Mouse (Mus musculus) liver, embryonic 15.5 days (tissue): ENCODE data around the gene E330017A01Rik. TPM values are rescaled to one million over a fixed set of nuclear protein-coding genes. Genes with fewer than 3 reads are reported as not detected.

ENCODE experiments used
- ATAC-seq: fragments of 200-750 bp; cut with Nextera tagmentation; 2 replicates; pipeline ENCODE4 v1.8.0; 2017; ENCODE audit warnings: moderate number of reproducible peaks, mild to moderate bottlenecking, moderate library complexity; ENCODE audit not compliant: insufficient read depth
- H3K27ac ChIP-seq: fragments of 300-500 bp; sonication (generic); replicated peaks from 2 replicates; pipeline ENCODE4 v1.5.1; 2015; ENCODE audit warnings: mild to moderate bottlenecking, inconsistent platforms
- H3K27me3 ChIP-seq: fragments of 300-500 bp; sonication (generic); 2 replicates; pipeline ENCODE4 v1.6.1; 2015; ENCODE audit warnings: mild to moderate bottlenecking, inconsistent platforms
- H3K36me3 ChIP-seq: fragments of 300-500 bp; sonication (generic); replicated peaks from 2 replicates; pipeline ENCODE4 v1.6.1; 2015; ENCODE audit warnings: moderate library complexity, mild to moderate bottlenecking, inconsistent platforms
- H3K4me1 ChIP-seq: fragments of 300-500 bp; sonication (generic); replicated peaks from 2 replicates; pipeline ENCODE4 v1.6.1; 2015; ENCODE audit warnings: inconsistent platforms
- H3K4me2 ChIP-seq: fragments of 300-500 bp; sonication (generic); 2 replicates; pipeline ENCODE4 v1.6.1; 2015; ENCODE audit warnings: moderate library complexity, mild to moderate bottlenecking, inconsistent platforms
- H3K4me3 ChIP-seq: fragments of 300-500 bp; sonication (generic); replicated peaks from 2 replicates; pipeline ENCODE4 v1.5.1; 2015; ENCODE audit warnings: mild to moderate bottlenecking, inconsistent platforms
- H3K9ac ChIP-seq: fragments of 300-500 bp; sonication (generic); 2 replicates; pipeline ENCODE4 v1.6.1; 2015; ENCODE audit warnings: moderate library complexity, mild to moderate bottlenecking, inconsistent platforms
- H3K9me3 ChIP-seq: fragments of 300-500 bp; sonication (generic); replicated peaks from 2 replicates; pipeline ENCODE4 v1.6.1; 2016; ENCODE audit warnings: inconsistent platforms
- WGBS: fragments of 180-500 bp; shearing (Covaris S2); methylation state at CpG from one replicate; pipeline ENCODE4 v1.1.7; 2015; ENCODE audit warnings: mixed read lengths; ENCODE audit not compliant: insufficient replicate concordance; 5-methylcytosine and 5-hydroxymethylcytosine counted together
- polyA plus RNA-seq: library from polyadenylated mRNA; unstranded; fragments of >200 nt; fragmentation: Nextera tagmentation; extraction: Ambion mirVana; gene quantifications from 2 replicates; pipeline ENCODE4 v1.2.1, GENCODE M21; 2015

The E330017A01Rik gene
- polyA plus RNA-seq: not detected in 2 replicates

- 73% methylated on average over 3 of the region's 3 CpGs for WGBS
- no peak within 1 kb of the TSS for H3K4me3 ChIP-seq
- no peak within 1 kb of the TSS for H3K4me2 ChIP-seq
- no peaks in the 10 kb centered on the region for H3K36me3 ChIP-seq
- H3K4me1 ChIP-seq: peaks cover 15% of the 10 kb centered on the region
- H3K27me3 ChIP-seq: no peaks in the 10 kb centered on the region
- H3K9ac ChIP-seq: no peak within 1 kb of the TSS
- H3K9me3 ChIP-seq: no peaks in the 10 kb centered on the region
- no peak for ATAC-seq
- peak within 1 kb of the TSS; percentile 26 for H3K27ac ChIP-seq
Observed at GRCm38 (mm10) chr16:58638689-58639175, at the start of gene E330017A01Rik. Gene E330017A01Rik (minus strand): TSS chr16:58638739.

DNA sequence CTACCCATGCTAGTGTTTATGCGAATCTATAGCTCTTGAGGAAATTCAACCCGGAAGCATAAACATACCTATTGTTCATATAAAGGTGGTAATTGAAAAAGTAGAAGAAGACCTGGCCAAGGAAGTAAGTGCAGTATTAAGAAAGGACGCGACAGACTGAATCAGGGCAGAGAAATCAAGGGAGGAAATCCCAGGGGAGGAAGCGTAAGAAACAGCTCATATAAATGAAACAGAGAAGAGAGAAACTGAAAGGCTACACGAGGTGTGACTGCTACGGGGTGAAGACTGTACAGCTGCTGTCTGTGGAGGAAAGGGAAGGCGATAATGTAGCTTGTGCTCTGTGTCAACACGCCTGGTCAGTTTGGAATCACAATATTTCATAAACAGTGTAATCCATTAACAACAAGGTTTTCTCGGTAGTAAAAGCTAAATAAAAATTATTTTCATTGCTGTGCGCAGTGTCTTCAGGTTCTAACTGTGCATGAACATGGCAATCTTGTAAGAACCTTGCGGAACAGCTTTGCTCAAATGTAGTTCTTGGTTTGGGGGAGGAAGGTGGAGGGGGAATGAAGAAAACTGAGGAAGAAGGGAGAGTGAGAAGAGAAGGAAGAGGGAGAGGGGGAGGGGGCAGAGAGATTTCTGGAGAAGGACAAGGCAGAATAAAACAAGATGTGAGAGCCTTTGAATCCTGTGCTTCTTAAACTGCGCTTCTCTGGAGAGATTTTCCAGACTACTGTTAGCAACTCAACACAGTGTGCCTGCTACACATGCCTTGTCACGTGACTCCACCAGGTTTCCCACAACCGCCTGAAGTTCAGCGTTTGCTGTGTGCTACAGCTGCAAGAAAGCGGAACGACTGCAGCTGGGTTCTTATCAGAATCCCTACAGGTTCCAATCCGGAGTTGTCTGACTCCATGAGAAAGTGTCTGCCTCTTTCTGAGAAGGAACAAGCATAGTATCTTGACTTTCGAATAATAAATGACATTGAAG lies 47.3 kb upstream of the E330017A01Rik start:
- H3K4me1 ChIP-seq: 0 out of 2 replicates have a peak, but pooled peaks cover 18% of the 10 kb centered on the region
- no peaks in the 10 kb centered on the region for H3K27me3 ChIP-seq
- no peak overlapping the region for H3K27ac ChIP-seq
- H3K9ac ChIP-seq: no peak overlapping the region
- H3K4me3 ChIP-seq: no peak overlapping the region
- WGBS: 67% methylated on average over 20 of the region's 20 CpGs
- H3K9me3 ChIP-seq: no peaks in the 10 kb centered on the region
- H3K36me3 ChIP-seq: peaks cover 22% of the 10 kb centered on the region
- no peak for ATAC-seq
- H3K4me2 ChIP-seq: no peak overlapping the region

DNA sequence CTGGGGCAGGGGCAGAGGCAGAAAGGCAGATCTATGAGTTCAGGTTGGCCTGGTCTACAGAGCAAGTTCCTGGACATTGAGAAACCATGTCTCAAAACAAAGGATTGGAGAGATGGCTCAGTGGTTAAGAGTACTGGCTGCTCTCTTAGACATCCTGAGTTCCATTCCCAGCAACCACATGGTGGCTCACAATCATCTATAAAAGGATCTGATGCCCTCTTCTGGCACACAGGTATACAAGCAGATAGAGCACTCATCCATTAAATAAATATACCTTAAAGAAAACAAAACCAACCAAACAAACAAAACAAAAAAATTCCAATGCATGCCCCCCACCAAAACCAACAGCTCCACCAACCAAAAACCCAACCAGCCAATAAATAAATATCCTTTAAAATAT lies 46.0 kb upstream of the E330017A01Rik start:
- H3K4me3 ChIP-seq: no peak overlapping the region
- H3K36me3 ChIP-seq: peaks cover 30% of the 10 kb centered on the region
- H3K4me1 ChIP-seq: 0 out of 2 replicates have a peak, but pooled peaks cover 22% of the 10 kb centered on the region
- no peaks in the 10 kb centered on the region for H3K27me3 ChIP-seq
- H3K9ac ChIP-seq: no peak overlapping the region
- H3K4me2 ChIP-seq: no peak overlapping the region
- H3K9me3 ChIP-seq: no peaks in the 10 kb centered on the region
- H3K27ac ChIP-seq: peak overlapping the region; percentile 66
- ATAC-seq: peak; percentile 25; the same call in 1 of the 2 replicates

GRCm38 (mm10) chr16:58683911-58684310 lies 45.4 kb upstream of the E330017A01Rik start:
- no peaks in the 10 kb centered on the region for H3K9me3 ChIP-seq
- H3K36me3 ChIP-seq: peaks cover 34% of the 10 kb centered on the region
- H3K4me2 ChIP-seq: no peak overlapping the region
- WGBS: 80% methylated on average over 4 of the region's 4 CpGs
- H3K27me3 ChIP-seq: no peaks in the 10 kb centered on the region
- H3K27ac ChIP-seq: peak overlapping the region; percentile 66
- no peak overlapping the region for H3K4me3 ChIP-seq
- peaks cover 25% of the 10 kb centered on the region for H3K4me1 ChIP-seq
- H3K9ac ChIP-seq: no peak overlapping the region
- ATAC-seq: no peak

DNA sequence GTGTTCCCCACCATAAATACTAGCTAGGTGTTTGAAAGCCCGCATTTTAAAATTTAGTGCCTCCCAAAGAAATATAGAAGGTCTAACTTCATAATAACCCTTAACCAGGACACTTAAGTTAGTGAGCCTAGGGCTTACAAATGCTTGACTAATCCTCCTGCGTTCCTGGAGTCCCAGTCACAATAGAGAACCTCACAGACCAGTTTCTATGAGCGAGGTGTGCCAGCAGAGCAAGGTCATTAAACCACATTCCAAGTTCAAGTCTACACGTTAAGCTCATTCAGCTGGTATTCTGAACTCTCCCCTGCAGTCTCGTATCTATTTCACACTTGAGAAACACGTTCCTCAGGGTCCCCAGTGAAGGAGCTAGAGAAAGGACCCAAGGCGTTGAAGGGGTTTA lies 44.3 kb upstream of the E330017A01Rik start:
- H3K27me3 ChIP-seq: no peaks in the 10 kb centered on the region
- ATAC-seq: no peak
- no peak overlapping the region for H3K4me3 ChIP-seq
- no peak overlapping the region for H3K4me2 ChIP-seq
- 88% methylated on average over 7 of the region's 7 CpGs for WGBS
- H3K9ac ChIP-seq: no peak overlapping the region
- peak overlapping the region; percentile 66; the same call in 1 of the 2 replicates for H3K27ac ChIP-seq
- H3K36me3 ChIP-seq: peaks cover 43% of the 10 kb centered on the region
- no peaks in the 10 kb centered on the region for H3K9me3 ChIP-seq
- H3K4me1 ChIP-seq: peaks cover 33% of the 10 kb centered on the region

GRCm38 (mm10) chr16:58682046-58682445 lies 43.5 kb upstream of the E330017A01Rik start:
- H3K36me3 ChIP-seq: peaks cover 51% of the 10 kb centered on the region
- no peak overlapping the region for H3K9ac ChIP-seq
- H3K9me3 ChIP-seq: no peaks in the 10 kb centered on the region
- H3K4me1 ChIP-seq: peaks cover 41% of the 10 kb centered on the region
- peak overlapping the region; percentile 62 for H3K27ac ChIP-seq
- no peak for ATAC-seq
- H3K4me2 ChIP-seq: no peak overlapping the region
- no peak overlapping the region for H3K4me3 ChIP-seq
- H3K27me3 ChIP-seq: no peaks in the 10 kb centered on the region
- 86% methylated on average over 6 of the region's 6 CpGs for WGBS

DNA sequence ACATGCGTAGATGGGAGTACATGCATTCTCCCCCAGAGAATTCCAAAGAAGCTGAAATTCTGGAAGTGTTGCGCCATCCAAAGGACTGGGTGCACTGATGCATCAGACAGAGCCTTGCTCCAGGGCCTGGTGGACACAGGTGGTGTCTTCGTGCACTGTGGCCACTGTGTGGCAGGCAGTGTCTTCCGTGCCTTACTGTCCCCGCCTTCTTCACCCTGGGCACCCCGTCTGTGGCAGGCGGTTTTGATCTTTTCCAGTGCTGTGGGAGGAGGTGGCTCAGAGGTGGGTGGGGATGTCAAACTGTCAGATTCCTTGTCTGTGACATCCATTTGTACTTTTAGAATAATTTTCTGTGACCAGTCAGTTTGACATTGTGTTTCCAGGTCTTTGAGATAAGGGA lies 40.1 kb upstream of the E330017A01Rik start:
- Histone ChIP-seq H3K4me2 (peak overlapping the region; percentile 21), H3K27me3 (no peaks in the 10 kb centered on the region), H3K4me3 (peak overlapping the region; percentile 21), H3K36me3 (peaks cover 84% of the 10 kb centered on the region), H3K27ac (peak overlapping the region; percentile 59), H3K4me1 (peaks cover 65% of the 10 kb centered on the region), H3K9me3 (no peaks in the 10 kb centered on the region), H3K9ac (no peak overlapping the region)
- ATAC-seq: no peak
- 49% methylated on average over 7 of the region's 7 CpGs for WGBS

DNA sequence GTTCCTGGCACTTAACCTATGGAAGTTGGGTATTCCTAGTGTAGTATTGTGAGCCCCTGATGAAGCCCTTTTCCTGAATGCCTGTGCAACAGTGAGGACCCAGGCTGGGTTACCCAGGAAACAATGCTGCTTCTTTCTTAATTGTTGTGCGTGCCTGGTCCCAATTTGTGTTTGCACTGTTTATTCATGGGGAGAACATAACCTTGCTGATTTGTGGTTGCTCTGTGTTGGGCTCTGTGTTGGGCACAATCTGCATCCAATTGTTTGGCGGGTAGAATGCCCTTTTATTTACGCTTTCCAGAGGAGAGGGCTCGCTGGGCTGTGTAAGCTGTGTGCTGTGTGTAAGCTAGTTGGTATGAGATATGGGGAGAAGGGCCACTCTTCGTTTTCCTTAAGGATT lies 39.0 kb upstream of the E330017A01Rik start:
- Histone ChIP-seq H3K9me3 (no peaks in the 10 kb centered on the region), H3K27me3 (no peaks in the 10 kb centered on the region), H3K27ac (peak overlapping the region; percentile 45), H3K4me1 (peaks cover 71% of the 10 kb centered on the region), H3K4me2 (peak overlapping the region; percentile 67), H3K4me3 (peak overlapping the region; percentile 23), H3K9ac (peak overlapping the region; percentile 3; the same call in 1 of the 2 replicates), H3K36me3 (peaks cover 88% of the 10 kb centered on the region)
- WGBS: 89% methylated on average over 5 of the region's 5 CpGs
- no peak for ATAC-seq

GRCm38 (mm10) chr16:58676633-58677032 lies 38.1 kb upstream of the E330017A01Rik start:
- Histone ChIP-seq H3K4me2 (peak overlapping the region; percentile 67), H3K4me3 (peak overlapping the region; percentile 46), H3K27ac (peak overlapping the region; percentile 78), H3K4me1 (peaks cover 65% of the 10 kb centered on the region), H3K9ac (peak overlapping the region; percentile 51), H3K9me3 (no peaks in the 10 kb centered on the region), H3K36me3 (peaks cover 86% of the 10 kb centered on the region), H3K27me3 (no peaks in the 10 kb centered on the region)
- peak; percentile 57 for ATAC-seq
- 36% methylated on average over 3 of the region's 3 CpGs for WGBS

DNA sequence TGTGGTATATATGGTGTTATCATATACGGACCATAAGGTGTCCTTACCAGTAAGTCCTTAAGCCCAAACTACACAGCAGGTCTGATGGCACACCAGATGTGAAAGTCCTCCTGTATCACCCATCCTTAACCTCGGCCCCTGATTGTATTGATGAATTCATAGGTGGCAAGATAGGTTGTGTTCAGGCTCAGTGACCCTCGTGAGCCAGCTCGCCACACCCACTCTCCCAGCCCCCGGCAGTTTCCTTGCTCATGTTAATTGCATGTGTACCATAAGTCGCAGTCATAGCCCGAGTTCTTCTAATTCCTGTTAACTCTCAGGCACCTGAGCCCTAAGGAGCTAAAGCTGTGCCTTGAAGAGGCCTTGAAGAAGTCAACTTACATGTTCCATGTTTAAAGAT lies 37.6 kb upstream of the E330017A01Rik start:
- peak overlapping the region; percentile 51; the same call in 1 of the 2 replicates for H3K9ac ChIP-seq
- H3K27me3 ChIP-seq: no peaks in the 10 kb centered on the region
- H3K4me2 ChIP-seq: peak overlapping the region; percentile 67
- H3K4me3 ChIP-seq: peak overlapping the region; percentile 46
- WGBS: 58% methylated on average over 7 of the region's 7 CpGs
- H3K36me3 ChIP-seq: peaks cover 84% of the 10 kb centered on the region
- no peaks in the 10 kb centered on the region for H3K9me3 ChIP-seq
- peak; percentile 16; the same call in 1 of the 2 replicates for ATAC-seq
- H3K27ac ChIP-seq: peak overlapping the region; percentile 78
- peaks cover 60% of the 10 kb centered on the region for H3K4me1 ChIP-seq

DNA sequence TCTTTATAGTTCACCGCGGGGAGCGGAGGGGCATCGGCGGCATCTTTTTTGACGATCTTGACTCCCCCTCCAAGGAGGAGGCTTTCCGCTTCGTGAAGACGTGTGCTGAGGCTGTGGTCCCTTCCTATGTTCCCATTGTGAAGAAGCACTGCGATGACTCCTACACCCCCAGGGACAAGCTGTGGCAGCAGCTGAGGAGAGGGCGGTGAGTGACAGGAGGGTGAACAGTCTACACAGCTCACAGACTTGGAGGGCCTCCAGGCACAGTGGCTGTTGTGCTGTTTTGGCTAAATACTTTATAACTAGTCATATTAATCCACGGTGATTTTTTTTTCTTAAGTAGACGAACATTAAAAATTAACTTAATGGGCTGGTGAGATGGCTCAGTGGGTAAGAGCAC lies 36.7 kb upstream of the E330017A01Rik start:
- H3K27me3 ChIP-seq: no peaks in the 10 kb centered on the region
- H3K27ac ChIP-seq: peak overlapping the region; percentile 88; the same call in 1 of the 2 replicates
- H3K4me1 ChIP-seq: peaks cover 55% of the 10 kb centered on the region
- H3K4me2 ChIP-seq: peak overlapping the region; percentile 67
- peaks cover 75% of the 10 kb centered on the region for H3K36me3 ChIP-seq
- peak overlapping the region; percentile 98; the same call in 1 of the 2 replicates for H3K9ac ChIP-seq
- peak overlapping the region; percentile 92 for H3K4me3 ChIP-seq
- no peak for ATAC-seq
- no peaks in the 10 kb centered on the region for H3K9me3 ChIP-seq
- 89% methylated on average over 13 of the region's 13 CpGs for WGBS
